Mouse (Mus musculus): ENCODE results near the gene Serping1.

DNA sequence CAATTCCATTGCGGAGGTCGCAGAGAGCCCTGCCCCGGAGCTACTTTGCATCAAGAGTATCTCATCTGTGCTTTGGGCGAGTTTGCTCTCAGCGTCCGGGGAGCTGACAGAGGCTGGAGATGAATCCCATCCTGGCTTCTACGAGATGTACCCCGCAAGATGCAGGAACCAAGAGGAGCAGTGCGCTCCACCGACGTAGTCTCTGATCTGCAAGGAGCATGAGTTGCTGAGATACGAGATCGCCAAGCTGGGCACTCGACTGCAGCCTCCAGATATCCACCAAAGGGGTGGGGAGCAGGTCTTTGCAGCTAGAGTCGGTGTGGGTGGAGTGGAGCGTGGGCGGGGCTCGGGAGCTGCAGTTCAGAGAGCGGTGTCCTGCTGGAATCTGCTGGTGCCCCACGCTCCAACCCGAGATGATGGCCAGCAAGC lies 23.3 kb upstream of the Serping1 start, which contains the start of gene Ube2l6:
- TF ChIP-seq CTCF (IDR thresholded peaks at IDR 0.05; ENCODE audit: extremely low read depth, insufficient read depth, insufficient read length, insufficient replicate concordance) (no peak), POLR2A (IDR thresholded peaks at IDR 0.05; ENCODE audit: low read depth, low read length) (no peak)
